Mouse (Mus musculus) cerebellum, adult 2 months (tissue): ENCODE data around the gene Epgn.

ENCODE experiments used
- CTCF ChIP-seq: fragments of 200-500 bp; IDR thresholded peaks from 2 replicates; pipeline ENCODE4 v1.5.1; 2011; ENCODE audit warnings: low read depth, mild to moderate bottlenecking, control low read depth, low read length, moderate library complexity, borderline replicate concordance; ENCODE audit not compliant: insufficient read depth
- POLR2A ChIP-seq: fragments of 200-500 bp; IDR thresholded peaks from 2 replicates; pipeline ENCODE4 v1.6.1; 2011; ENCODE audit warnings: low read length, control low read depth, borderline replicate concordance; ENCODE audit not compliant: insufficient read depth

DNA sequence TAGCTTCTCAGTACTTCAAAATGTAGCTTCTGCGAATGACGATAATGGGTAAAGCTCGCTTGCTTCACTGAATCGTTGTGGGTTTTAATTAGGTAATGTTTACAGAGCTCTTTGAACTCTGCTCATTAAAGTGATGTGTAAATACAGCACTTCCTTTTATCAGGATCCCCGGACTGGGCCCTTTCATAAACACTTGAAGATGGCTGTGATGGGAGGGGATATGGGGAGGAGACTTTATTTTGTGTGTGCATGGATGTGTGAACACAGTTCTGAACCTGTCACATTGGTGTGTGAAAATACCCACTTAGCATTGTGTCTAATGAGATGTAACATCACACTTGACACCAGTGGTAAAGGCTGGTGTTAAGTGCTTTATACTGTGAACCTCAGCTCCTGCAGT is 39.7 kb upstream of the Epgn start:
- TF ChIP-seq CTCF: no peak
- no peak for TF ChIP-seq POLR2A
